Mouse (Mus musculus) cerebellum, adult 18-20 months (tissue): ENCODE measurements at regions not wholly inside any gene's neighbourhood (a gene's known extent, or its start where the extent isn't known, plus 50 kb on each side); places are given as distances from the start of the nearest gene placed in this dataset.

Experiments used
- DNase-seq, 2 experiments: peaks; one replicate each; pipeline ENCODE4 v3.0.0; 2021

DNA sequence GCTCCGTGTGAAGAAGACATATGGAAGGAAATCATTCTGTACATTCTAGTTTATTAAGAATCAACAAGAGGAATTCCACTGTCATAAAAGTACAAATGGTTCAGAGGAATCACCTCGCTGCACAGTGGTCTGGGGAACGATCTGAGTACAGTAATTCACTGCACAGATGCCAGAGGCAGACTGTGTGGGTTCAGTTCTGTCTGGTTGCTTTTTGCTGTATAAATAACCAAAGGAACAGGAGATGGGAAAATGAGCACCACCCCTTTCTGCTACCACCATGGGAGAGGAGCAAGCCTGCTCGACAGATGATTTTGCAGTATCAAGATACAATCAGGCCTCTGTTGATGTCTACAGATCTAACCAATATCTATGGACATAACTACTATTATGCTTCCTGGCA, 322.1 kb upstream of the Slco3a1 start:
- DNase-seq: no peak

DNA sequence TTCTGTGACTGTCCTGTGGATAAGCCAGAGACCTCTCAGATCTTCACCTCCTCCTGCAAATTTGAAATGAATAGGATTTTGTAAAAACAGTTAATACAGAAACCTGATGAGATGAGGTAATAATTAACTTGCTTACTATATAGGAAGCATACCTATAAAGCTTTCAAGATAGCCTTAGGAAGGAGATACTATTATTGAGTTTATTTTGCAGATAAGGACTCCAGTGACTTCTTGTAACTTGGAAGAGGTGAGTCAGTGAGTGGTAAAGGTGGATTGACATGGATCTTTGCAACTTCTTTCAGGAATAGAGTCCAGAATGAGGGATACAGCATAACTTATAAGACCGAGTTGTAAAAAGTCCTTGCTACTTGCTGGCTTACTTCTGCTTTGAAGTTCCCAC, 315.7 kb upstream of the Slco3a1 start:
- no peak for DNase-seq

DNA sequence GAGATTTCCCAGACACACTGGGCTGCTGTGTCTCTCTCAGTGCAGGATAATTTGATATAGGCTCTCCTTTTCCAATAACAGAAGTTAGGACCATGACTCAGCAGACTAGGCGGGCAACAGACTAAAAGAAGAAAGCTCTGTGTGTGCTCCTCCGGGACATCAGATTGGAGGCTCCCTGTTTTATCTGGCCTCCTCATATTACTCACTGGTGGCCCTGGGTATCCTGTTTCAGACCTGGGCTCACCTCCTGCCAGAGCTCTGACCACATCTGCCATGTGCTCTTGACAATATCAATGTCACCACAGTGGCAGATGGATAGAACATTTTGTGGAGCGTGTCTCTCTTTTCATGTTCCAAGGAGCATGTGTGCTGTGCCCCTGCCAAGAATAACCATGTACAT, 308.1 kb upstream of the Slco3a1 start:
- DNase-seq: no peak

- DNase-seq: no peak
Observed at GRCm38 (mm10) chr7:74844306-74844929, 289.8 kb upstream of the Slco3a1 start.

DNA sequence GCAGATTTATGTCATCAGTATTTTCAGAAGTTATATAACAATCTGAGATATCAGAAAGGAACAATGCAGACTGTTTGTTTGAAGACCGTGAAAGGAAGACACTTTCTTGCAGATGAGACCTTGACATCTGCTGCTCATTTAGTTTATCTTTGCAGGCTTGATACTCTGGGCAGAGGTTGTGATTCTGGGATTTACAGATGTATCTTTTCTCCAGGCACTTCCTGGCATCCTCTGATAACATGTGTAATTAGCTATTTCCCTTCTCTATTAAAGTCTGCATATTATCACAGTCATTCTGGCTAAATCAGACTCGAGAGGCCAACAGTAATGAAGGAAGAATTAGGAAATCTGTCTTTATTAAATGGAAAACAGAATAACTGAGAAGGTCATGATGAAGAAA, 268.7 kb upstream of the Slco3a1 start:
- DNase-seq: no peak

GRCm38 (mm10) chr7:74793241-74793640, 238.7 kb upstream of the Slco3a1 start:
- DNase-seq: no peak

- no peak for DNase-seq
Observed at GRCm38 (mm10) chr7:74788696-74789095, 234.1 kb upstream of the Slco3a1 start.

GRCm38 (mm10) chr7:74771435-74772406, 217.1 kb upstream of the Slco3a1 start:
- DNase-seq: no peak

DNA sequence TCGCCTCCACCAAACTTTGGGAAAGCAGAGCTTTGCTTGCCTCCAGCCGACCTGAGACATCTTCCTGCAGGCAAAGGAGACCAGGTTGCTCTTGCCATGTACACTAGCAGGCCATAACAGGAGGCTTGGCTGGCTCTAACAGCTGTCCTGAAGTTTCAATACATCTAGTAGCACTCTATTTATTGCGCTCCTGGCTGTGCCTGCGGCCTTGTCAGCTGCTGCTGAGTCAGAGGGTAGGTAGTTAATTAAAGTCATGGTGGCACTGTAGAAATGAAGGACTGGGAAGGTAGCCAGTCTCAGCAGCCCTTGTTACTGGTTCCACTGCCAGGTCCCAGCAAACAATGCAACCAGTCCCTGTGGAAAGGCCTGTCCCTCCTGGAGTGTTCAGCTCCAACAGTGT, 212.0 kb upstream of the Slco3a1 start:
- no peak for DNase-seq

DNA sequence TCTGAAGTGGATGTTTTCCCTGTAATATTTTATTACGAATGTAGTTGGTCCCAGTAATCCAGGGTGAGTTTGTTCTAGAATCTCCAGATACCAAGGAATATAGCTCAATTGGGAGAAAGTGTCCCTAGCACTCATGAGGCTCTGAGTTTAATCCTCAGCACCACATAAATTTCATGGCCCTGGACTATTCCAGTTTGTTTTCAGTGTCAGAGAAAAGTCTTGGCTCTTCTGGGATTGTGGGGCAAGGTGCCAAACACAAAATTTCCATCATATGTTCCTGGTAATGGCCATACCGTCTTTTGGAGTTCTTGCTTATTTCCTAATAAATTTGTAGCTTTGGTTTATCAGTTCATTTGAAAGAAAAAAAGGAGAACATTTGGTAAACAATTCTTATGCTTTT, 202.9 kb upstream of the Slco3a1 start:
- peak; percentile 27 to 29 for DNase-seq

- DNase-seq: no peak
Observed at GRCm38 (mm10) chr7:74747704-74748103, 193.1 kb upstream of the Slco3a1 start.

- no peak for DNase-seq
Observed at GRCm38 (mm10) chr7:74734941-74735340, 180.4 kb upstream of the Slco3a1 start.

GRCm38 (mm10) chr7:74726324-74726991, 171.9 kb upstream of the Slco3a1 start:
- DNase-seq: no peak

DNA sequence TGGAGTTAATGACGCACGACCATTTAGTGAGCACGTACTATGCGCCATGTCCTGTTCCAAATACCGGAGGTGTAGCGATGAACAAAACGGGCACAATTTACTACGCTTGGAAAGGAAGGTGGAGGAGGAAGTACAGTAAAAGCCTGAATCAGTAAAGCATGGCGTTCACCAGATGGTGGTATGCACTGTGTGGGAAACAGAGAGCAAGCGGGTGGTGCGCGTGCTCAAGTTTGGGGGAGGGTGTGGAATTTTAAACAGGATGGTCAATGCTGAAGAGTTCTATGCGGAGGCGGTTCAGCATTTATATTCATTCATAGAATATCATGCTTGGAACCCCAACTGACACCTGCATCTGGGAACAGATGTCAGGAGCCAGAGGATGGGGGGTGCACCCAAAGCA, 164.7 kb upstream of the Slco3a1 start:
- no peak for DNase-seq

GRCm38 (mm10) chr7:74709993-74710581, 155.5 kb upstream of the Slco3a1 start:
- no peak for DNase-seq

GRCm38 (mm10) chr7:74709006-74709405, 154.4 kb upstream of the Slco3a1 start:
- DNase-seq: no peak

DNA sequence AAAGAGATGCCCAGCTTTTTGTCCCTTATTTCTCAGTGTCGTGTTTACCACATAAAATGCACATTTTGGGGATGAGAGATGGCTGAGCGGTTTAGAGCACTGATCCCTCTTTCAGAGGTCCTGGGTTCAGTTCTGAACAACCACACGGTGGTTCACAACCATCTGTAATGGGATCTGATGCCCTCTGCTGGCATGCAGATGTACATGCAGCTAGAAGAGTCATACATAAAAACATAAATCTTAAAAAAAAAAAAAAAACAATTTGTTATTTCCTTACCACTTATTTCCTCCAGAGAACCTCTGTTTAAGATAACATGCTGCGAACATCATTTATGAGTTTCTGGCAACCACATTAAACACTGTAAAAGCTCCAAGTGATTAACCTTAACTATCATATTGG, 149.0 kb upstream of the Slco3a1 start:
- DNase-seq: no peak

- no peak for DNase-seq
Observed at GRCm38 (mm10) chr7:74697794-74698354, 143.3 kb upstream of the Slco3a1 start.

DNA sequence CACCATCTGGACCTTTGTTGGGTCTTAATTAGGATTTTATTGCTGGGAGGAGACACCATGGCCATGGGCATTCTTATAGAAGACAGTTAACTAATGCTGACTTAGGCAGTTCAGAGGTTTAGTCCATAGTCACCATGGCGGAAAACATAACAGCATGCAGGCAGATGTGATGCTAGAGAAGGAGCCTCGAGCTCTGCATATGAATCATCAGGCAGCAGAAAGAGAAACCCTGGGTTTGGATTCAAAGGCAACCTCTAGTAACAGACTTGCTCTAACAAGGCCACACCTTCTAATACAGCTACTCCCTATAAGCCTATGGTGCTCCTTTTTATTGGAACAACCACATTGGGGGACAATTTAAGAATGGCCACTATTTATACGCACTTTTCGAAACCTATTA, 141.7 kb upstream of the Slco3a1 start:
- DNase-seq: no peak

GRCm38 (mm10) chr7:74693049-74693448, 138.5 kb upstream of the Slco3a1 start:
- no peak for DNase-seq

DNA sequence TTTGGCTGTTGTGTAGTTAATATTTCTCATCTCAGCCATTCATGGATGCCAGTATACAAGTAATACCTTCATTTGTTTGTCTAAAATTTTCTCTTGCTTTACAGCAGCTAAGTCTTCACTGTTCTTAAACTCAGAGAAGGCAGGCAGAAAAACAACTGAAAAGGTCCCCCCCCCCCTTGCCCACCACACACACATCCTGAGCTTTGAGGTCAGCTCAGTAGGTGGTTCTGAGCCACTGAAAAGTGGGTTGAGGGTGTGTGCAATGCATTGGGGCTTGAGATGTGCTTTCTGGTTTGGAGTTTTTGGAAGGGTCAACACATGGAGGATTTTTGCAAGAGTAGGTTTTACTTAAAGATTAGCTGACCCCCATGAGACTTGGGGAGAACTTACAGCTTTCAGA, 136.1 kb upstream of the Slco3a1 start:
- no peak for DNase-seq

GRCm38 (mm10) chr7:74688116-74688702, 133.6 kb upstream of the Slco3a1 start:
- DNase-seq: no peak
